Mouse (Mus musculus): ENCODE measurements around the gene Smc3.

- TF ChIP-seq CTCF (IDR thresholded peaks at IDR 0.05; ENCODE audit: low read depth) (peak; percentile 50), EP300 (IDR thresholded peaks at IDR 0.05; ENCODE audit: low read depth) (no peak)
Measured at GRCm38 (mm10) chr19:53638727-53639126, 38.5 kb downstream of the Smc3 start.
